Mouse (Mus musculus) midbrain, embryonic 11.5 days (tissue): ENCODE measurements around the gene Rcbtb2. TPM values are rescaled to one million over a fixed set of nuclear protein-coding genes. Genes with fewer than 3 reads are reported as not detected.

ENCODE experiments used
- ATAC-seq: fragments of 200-750 bp; cut with Nextera tagmentation; 2 replicates; pipeline ENCODE4 v1.8.0; 2017; ENCODE audit warnings: moderate TSS enrichment, moderate library complexity; ENCODE audit not compliant: low FRiP score
- DNase-seq: peaks from one replicate; pipeline ENCODE4 v3.0.0; 2015; ENCODE audit warnings: low spot score; ENCODE audit errors: missing footprints
- H3K27ac ChIP-seq: fragments of 300-500 bp; sonication (generic); 2 replicates; pipeline ENCODE4 v1.5.1; 2014; ENCODE audit warnings: low read depth, low read length
- H3K27me3 ChIP-seq: fragments of 300-500 bp; sonication (generic); 2 replicates; pipeline ENCODE4 v1.6.1; 2014; ENCODE audit warnings: mild to moderate bottlenecking, low read length, moderate library complexity, mixed read lengths; ENCODE audit not compliant: control insufficient read depth, insufficient read depth
- H3K36me3 ChIP-seq: fragments of 300-500 bp; sonication (generic); 2 replicates; pipeline ENCODE4 v1.6.1; 2014; ENCODE audit warnings: mild to moderate bottlenecking, low read length, moderate library complexity, mixed read lengths; ENCODE audit not compliant: control insufficient read depth, insufficient read depth
- H3K4me1 ChIP-seq: fragments of 300-500 bp; sonication (generic); 2 replicates; pipeline ENCODE4 v1.6.1; 2014; ENCODE audit warnings: low read length; ENCODE audit not compliant: control insufficient read depth, insufficient read depth
- H3K4me2 ChIP-seq: fragments of 300-500 bp; sonication (generic); 2 replicates; pipeline ENCODE4 v1.6.1; 2014; ENCODE audit warnings: mild to moderate bottlenecking, moderate library complexity
- H3K4me3 ChIP-seq: fragments of 300-500 bp; sonication (generic); 2 replicates; pipeline ENCODE4 v1.5.1; 2014; ENCODE audit warnings: low read depth, low read length
- H3K9ac ChIP-seq: fragments of 300-500 bp; sonication (generic); 2 replicates; pipeline ENCODE4 v1.6.1; 2014; ENCODE audit warnings: low read length
- H3K9me3 ChIP-seq: fragments of 300-500 bp; sonication (generic); 2 replicates; pipeline ENCODE4 v1.6.1; 2016; ENCODE audit warnings: low read length; ENCODE audit not compliant: control insufficient read depth
- WGBS: fragments of 180-500 bp; shearing (Covaris S2); extraction: QIAGEN DNeasy Blood & Tissue Kit; methylation state at CpG from one replicate; pipeline ENCODE4 v1.1.7; 2014; 5-methylcytosine and 5-hydroxymethylcytosine counted together
- polyA plus RNA-seq: library from polyadenylated mRNA; unstranded; fragments of >200 nt; fragmentation: Nextera tagmentation; extraction: Ambion mirVana; gene quantifications from 2 replicates; pipeline ENCODE4 v1.2.1, GENCODE M21; 2014

The Rcbtb2 gene
- 169 and 177 TPM in 2 replicates for polyA plus RNA-seq

DNA sequence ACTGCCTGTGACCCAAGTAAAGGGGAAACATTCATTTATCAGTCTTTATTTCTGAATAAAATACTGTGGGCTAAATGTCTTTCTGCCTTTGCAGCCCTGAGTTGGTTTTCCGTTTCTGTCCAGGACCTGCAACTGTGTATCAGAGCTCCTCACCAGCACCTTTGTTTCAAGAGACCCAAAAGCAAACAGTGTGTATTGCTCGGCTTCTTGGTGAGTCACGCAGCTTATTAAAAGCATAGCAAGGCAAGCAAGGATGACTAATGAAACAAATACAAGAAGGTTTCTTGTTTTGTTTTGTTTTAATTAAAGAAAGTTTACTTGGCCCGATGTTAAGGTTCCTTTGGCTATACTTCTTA is at the start of gene Rcbtb2:
TSS of gene Rcbtb2 (plus strand) at position 115 of the 356 bp plus-strand sequence.
- 68% methylated on average over 4 of the region's 4 CpGs for WGBS
- H3K36me3 ChIP-seq, result no peaks in the 10 kb centered on the region
- ATAC-seq (no peak), DNase-seq (no peak)
- no peak within 1 kb of the TSS for H3K4me3 ChIP-seq
- H3K9me3 ChIP-seq, result no peaks in the 10 kb centered on the region
- no peak within 1 kb of the TSS for H3K4me2 ChIP-seq
- H3K9ac ChIP-seq, result no peak within 1 kb of the TSS
- no peaks in the 10 kb centered on the region for H3K4me1 ChIP-seq
- H3K27me3 ChIP-seq, result no peaks in the 10 kb centered on the region
- no peak within 1 kb of the TSS for H3K27ac ChIP-seq

DNA sequence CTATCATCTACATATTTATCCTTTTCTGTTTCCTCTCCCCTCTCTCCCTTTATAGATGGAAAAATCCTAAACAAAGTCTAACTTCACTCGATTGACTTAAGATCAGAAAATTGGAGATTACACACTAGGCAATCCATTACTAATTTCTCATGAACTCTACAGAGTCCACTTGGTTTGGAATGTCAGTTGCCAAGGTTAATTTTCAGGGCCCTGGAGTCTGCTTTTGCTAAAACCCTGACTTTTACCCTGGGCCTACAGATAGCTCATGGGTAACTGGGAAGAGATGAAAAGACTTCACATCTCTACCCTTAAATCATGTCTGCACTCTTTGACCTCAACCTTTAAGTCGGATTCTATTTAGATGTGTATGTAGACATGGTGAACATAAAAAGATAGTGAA is 39.3 kb upstream of the Rcbtb2 start:
- H3K9ac ChIP-seq, result no peak overlapping the region
- DNase-seq, result peak; percentile 59
- no peaks in the 10 kb centered on the region for H3K27me3 ChIP-seq
- no peak overlapping the region for H3K27ac ChIP-seq
- H3K36me3 ChIP-seq, result no peaks in the 10 kb centered on the region
- ATAC-seq, result no peak
- H3K4me2 ChIP-seq, result no peak overlapping the region
- no peaks in the 10 kb centered on the region for H3K9me3 ChIP-seq
- WGBS, result 81% methylated on average over 2 of the region's 2 CpGs
- H3K4me1 ChIP-seq, result no peaks in the 10 kb centered on the region
- H3K4me3 ChIP-seq, result no peak overlapping the region

DNA sequence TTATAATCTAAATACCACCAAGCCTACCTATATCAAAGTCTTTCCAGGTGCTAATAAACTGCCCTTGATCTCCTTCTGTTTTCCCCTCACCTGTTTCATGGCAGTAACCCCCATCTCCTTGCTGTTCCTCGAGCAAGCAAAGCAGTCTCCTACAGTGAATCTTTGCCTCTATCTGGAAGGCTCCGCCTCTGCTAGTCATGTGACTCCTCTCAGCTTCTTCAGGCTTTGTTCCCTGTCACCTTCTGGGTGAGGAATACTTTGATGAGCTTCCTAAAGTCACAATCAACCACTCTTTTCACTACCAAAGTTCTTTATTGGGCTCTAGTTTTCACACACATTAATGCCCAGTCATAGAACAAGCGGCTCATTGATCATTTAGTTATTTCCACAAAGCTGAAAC is 36.4 kb upstream of the Rcbtb2 start:
- 59% methylated on average over 3 of the region's 3 CpGs for WGBS
- Histone ChIP-seq H3K4me3 (no peak overlapping the region), H3K9ac (no peak overlapping the region)

DNA sequence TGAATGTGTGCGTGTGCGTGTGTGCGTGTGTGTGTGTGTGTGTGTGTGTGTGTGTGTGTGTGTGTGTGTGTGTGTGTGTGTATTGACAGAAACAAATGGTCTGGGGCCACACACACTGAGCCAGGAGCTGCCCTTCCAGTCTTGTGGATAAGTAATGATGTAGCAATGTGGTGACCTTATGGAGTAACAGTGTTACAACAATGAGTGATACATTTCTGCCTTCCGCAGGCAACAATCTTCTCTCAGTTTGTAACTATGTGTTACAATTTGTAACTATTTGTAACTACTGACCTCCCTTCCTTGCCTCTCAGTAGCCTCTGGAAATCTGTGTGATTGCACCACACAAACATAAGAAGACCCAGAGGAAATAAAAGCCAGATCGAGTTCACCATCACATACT is 35.6 kb upstream of the Rcbtb2 start:
- DNase-seq, result peak; percentile 69
- Histone ChIP-seq H3K4me1 (no peaks in the 10 kb centered on the region), H3K27ac (no peak overlapping the region), H3K9me3 (no peaks in the 10 kb centered on the region), H3K27me3 (no peaks in the 10 kb centered on the region), H3K4me3 (no peak overlapping the region), H3K9ac (no peak overlapping the region), H3K4me2 (no peak overlapping the region), H3K36me3 (no peaks in the 10 kb centered on the region)
- WGBS, result 86% methylated on average over 5 of the region's 5 CpGs
- no peak for ATAC-seq

More for the DNA sequence above, 36.4 kb upstream of the Rcbtb2 start:
- DNase-seq (no peak), ATAC-seq (no peak)
- no peaks in the 10 kb centered on the region for H3K36me3 ChIP-seq
- H3K4me1 ChIP-seq, result no peaks in the 10 kb centered on the region
- no peak overlapping the region for H3K27ac ChIP-seq
- no peaks in the 10 kb centered on the region for H3K27me3 ChIP-seq
- no peaks in the 10 kb centered on the region for H3K9me3 ChIP-seq
- H3K4me2 ChIP-seq, result no peak overlapping the region

DNA sequence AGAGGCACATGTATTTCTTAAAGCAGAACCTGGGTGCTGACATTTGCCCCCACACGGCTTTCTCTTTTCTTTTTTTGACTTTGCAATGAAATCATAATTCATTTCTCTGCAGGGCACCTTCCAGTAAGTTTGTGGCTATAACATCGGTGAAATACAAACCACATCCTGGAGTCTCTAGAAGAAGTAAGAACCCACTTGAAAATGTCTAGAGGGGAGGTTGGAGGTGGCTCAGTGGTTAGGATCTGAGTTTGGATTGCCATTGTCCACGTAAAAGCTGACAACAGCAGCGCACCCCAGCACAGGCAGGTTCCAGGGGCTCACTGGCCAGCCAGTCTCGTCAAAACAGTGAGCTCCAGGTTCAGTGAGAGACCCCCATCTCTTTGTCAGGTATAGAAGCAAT is 35.1 kb upstream of the Rcbtb2 start:
- Histone ChIP-seq H3K27me3 (no peaks in the 10 kb centered on the region), H3K9ac (no peak overlapping the region), H3K27ac (no peak overlapping the region), H3K9me3 (no peaks in the 10 kb centered on the region), H3K4me3 (no peak overlapping the region), H3K4me2 (no peak overlapping the region), H3K4me1 (no peaks in the 10 kb centered on the region), H3K36me3 (no peaks in the 10 kb centered on the region)
- WGBS, result 86% methylated on average over 5 of the region's 5 CpGs
- DNase-seq, result no peak
- no peak for ATAC-seq

DNA sequence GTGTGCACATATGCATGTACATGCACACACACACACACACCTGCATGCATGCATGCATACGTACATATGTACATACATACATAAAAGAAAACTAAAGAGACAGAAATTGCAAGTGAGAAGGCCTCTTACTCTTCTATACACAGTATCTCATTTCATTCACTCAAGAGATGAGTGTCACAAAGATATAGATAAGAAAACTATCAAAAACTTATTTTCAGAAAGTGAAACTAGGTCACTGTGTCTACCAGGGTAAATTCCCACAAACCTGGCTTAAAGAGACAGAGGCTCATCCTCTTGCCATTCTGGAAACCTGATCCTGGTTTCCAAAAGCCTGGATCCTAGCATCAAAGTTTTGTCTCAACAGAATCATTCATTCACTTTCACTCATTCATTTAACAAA is 34.6 kb upstream of the Rcbtb2 start:
- Histone ChIP-seq H3K9ac (no peak overlapping the region), H3K4me3 (no peak overlapping the region), H3K36me3 (no peaks in the 10 kb centered on the region), H3K4me1 (no peaks in the 10 kb centered on the region), H3K4me2 (no peak overlapping the region), H3K27me3 (no peaks in the 10 kb centered on the region), H3K27ac (no peak overlapping the region), H3K9me3 (no peaks in the 10 kb centered on the region)
- WGBS, result 100% methylated on average over 1 of the region's 1 CpGs
- DNase-seq (no peak), ATAC-seq (no peak)

DNA sequence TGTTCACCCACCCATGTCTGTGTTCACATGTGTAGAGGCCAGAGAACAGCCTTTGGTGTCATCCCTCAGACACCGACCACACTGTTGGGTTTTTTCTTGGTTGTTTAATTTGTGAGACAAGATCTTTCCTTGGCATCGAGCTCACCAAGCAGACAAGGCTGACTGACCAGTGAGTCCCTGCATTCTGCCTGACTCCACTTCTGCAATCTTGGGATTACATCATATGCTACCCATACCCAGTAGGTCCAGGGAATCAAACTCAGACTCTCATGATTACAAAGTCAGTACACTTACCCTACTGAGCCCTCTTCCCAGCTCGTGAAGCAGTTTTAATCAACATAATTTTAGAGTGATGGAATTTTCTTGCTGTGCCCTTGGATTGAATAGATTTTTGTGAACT is 30.0 kb upstream of the Rcbtb2 start:
- Histone ChIP-seq H3K9me3 (no peaks in the 10 kb centered on the region), H3K36me3 (no peaks in the 10 kb centered on the region), H3K4me3 (no peak overlapping the region), H3K27me3 (no peaks in the 10 kb centered on the region), H3K4me1 (no peaks in the 10 kb centered on the region), H3K27ac (no peak overlapping the region), H3K4me2 (no peak overlapping the region), H3K9ac (no peak overlapping the region)
- DNase-seq (no peak), ATAC-seq (no peak)
- 90% methylated on average over 3 of the region's 3 CpGs for whole genome bisulfite sequencing

DNA sequence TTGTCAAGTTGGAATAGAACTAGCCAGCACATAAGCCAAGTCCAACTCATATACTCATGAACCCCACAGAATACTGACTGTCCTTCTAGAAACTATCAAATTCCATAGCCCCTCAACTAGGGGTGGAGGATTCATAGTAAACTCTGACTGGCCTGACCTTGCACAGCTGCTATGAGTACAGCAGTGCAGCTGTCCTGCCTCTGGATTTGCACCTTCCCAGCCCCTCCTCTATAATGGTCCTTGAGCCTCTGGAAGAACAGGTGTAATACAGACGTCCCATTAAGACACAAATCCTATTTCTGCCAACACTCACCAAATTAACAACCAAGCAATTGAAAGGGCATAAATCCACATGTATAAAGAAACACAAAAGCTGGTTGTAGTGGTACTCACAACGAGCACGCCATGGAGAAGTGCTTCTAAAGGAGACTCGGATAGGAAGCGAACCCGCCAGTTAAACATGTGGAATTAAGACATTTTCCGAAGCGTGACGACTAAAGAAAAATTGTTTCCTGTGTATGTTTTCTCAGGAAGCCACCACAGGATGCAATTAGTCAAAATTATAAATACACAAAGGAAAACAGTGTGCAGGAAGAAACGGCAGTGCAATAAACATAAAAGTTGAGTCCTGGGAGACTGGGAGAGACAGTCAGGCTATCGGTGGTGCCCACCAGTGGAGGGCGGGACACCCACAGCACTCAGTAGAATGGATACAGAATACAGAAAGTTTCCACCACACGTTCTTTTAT is 27.9 kb upstream of the Rcbtb2 start:
- H3K27me3 ChIP-seq, result no peaks in the 10 kb centered on the region
- H3K36me3 ChIP-seq, result no peaks in the 10 kb centered on the region
- no peak overlapping the region for H3K4me2 ChIP-seq
- no peak overlapping the region for H3K4me3 ChIP-seq
- no peak for DNase-seq
- H3K9ac ChIP-seq, result no peak overlapping the region
- no peaks in the 10 kb centered on the region for H3K9me3 ChIP-seq
- 87% methylated on average over 13 of the region's 13 CpGs for WGBS
- ATAC-seq, result no peak
- H3K4me1 ChIP-seq, result no peaks in the 10 kb centered on the region
- no peak overlapping the region for H3K27ac ChIP-seq

DNA sequence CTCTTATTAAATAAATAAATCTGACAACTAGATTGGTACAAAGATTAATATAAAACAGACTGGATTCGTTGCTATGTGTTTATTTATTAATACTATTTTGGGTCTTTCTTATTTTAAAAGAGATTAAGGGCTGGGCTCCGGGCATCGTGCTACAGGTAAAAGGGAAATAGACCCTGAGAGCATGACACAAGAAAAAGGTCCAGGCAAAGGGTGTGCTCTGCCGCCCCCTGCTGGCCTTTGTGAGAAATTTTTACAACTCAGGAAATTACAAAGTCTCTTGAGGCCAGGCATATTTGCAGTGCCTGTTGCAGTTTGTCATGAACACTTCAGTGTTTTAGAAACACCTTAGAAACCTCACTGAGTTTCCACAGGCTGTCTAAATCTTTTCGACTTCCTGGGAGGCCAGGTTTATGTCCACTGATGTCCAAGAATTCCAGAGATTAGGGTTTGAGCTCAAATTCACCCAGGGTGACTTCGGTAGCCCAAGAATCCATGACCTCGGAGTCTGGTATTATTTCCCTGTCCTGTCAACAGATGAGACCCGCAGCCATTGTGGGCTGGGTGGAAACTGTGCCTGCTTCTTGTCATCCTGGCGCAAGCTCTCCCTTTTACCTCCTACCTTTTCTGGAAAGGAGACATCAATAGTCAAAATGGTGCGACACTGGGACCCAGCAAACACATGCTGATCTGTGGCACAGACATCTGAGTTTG is 24.0 kb upstream of the Rcbtb2 start:
- no peak overlapping the region for H3K27ac ChIP-seq
- no peaks in the 10 kb centered on the region for H3K36me3 ChIP-seq
- 45% methylated on average over 10 of the region's 10 CpGs for WGBS
- H3K27me3 ChIP-seq, result no peaks in the 10 kb centered on the region
- H3K9me3 ChIP-seq, result no peaks in the 10 kb centered on the region
- DNase-seq, result peak; percentile 91
- peak; percentile 33; the same call in 1 of the 2 replicates for ATAC-seq
- H3K9ac ChIP-seq, result no peak overlapping the region
- no peak overlapping the region for H3K4me2 ChIP-seq
- no peak overlapping the region for H3K4me3 ChIP-seq
- H3K4me1 ChIP-seq, result no peaks in the 10 kb centered on the region
